Mouse (Mus musculus) heart, postnatal 0 days (tissue): ENCODE measurements around the gene Ppp5c.

ENCODE experiments used
- CTCF ChIP-seq: IDR thresholded peaks from 2 replicates; pipeline ENCODE4 v1.5.1; 2016; ENCODE audit warnings: antibody characterized with exemption, control low read depth, low read depth
- EP300 ChIP-seq: IDR thresholded peaks from 2 replicates; pipeline ENCODE4 v1.6.1; 2016; ENCODE audit warnings: antibody characterized with exemption, low read depth

DNA sequence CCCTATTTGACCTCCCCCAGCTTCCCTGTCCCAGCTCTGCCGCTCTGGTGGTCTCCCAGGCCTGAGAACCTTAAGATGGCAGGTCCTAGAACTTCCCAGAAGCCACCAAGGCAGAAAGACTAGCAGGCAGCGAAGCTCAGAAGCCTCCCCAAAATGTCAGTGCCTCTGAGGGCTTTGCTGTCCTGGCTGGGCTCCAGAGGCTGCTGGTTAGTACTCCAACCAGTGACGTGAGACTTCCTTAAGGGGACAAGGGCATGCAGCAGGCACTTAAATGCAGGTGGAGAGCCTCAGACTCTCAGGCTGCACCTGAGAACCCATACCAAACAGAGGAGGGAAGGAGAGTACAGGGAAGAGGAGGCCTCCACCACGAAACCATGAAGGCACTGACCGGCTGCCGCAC is 3.6 kb downstream of the Ppp5c start:
- TF ChIP-seq CTCF = no peak
- no peak for TF ChIP-seq EP300
